Mouse (Mus musculus): ENCODE measurements around the gene Tmem132c. TPM values are rescaled to one million over a fixed set of nuclear protein-coding genes. Genes with fewer than 3 reads are reported as not detected.

The Tmem132c gene
- polyA plus RNA-seq, 1 experiment: not detected

GRCm38 (mm10) chr5:127405391-127406000 is 163.9 kb downstream of the Tmem132c start:
- Histone ChIP-seq H3K4me1 (ENCODE audit: control insufficient read depth, insufficient read depth, low read length) (peaks cover 5% of the 10 kb centered on the region; the same call in 1 of the 2 replicates), H3K27ac (ENCODE audit: insufficient read depth, low read depth, low read length) (no peak overlapping the region), H3K4me3 (ENCODE audit: insufficient read depth, low read depth, low read length) (no peak overlapping the region)
- WGBS: 37% methylated on average over 18 of the region's 18 CpGs
- TF ChIP-seq POLR2A (IDR thresholded peaks at IDR 0.05; ENCODE audit: insufficient read depth, low read depth, low read length) (no peak), CTCF (IDR thresholded peaks at IDR 0.05; ENCODE audit: insufficient read depth, low read depth, low read length) (no peak)

DNA sequence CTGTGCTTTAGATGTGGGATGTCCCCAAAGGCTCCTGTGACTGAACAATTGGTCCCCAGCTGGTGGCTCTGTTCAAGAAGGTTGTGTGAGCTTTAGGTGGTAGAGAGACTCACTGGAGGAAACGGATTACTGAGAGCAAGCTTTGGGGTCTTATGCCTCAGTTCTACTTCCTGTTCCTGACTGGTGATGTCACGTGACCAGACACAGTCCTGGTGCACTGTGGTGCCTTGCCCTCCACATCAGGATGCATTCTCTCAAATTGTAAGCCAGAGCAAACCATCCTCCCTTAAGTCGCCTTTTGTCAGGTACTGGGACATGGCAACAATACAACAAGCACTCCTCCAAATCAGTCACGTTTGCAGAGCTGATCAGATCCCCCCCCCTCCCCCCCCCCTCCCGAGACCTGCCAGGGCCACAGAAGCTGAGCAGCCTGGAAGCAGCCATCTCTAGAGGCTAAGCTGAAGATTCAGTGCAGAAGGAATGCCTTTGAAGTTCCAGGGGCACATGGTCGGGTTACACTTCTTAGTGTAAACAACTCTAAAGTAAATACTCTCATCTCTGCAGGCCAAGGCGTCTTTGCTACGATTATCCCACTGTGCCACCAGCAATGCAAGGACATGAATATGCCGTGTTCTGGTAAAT is 164.5 kb downstream of the Tmem132c start:
- Histone ChIP-seq H3K4me3 (ENCODE audit: insufficient read depth, low read depth, low read length) (no peak overlapping the region), H3K27ac (ENCODE audit: insufficient read depth, low read depth, low read length) (no peak overlapping the region), H3K4me1 (ENCODE audit: control insufficient read depth, insufficient read depth, low read length) (peaks cover 5% of the 10 kb centered on the region; the same call in 1 of the 2 replicates)
- TF ChIP-seq CTCF (IDR thresholded peaks at IDR 0.05; ENCODE audit: insufficient read depth, low read depth, low read length) (no peak), POLR2A (IDR thresholded peaks at IDR 0.05; ENCODE audit: insufficient read depth, low read depth, low read length) (no peak)
- 67% methylated on average over 9 of the region's 9 CpGs for WGBS

DNA sequence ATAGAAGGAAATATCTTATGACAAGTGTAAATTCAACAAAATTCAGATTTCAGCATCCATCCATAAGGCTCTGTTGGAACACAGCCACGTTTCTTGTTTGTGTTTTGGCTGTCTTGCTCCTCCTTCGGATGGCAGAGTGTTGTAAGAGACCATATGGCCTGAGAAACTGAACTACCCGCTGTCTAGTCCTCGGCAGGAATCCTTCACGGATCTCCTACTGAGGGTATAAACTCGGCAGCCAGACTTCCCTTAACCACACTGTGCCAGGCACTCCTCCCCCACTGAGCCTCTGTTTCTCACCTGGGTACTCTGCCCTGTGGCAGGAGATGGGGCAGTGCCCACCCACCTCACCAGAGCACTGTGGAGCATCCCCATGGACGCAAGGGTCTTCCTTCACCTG is 174.9 kb downstream of the Tmem132c start:
- no peak overlapping the region for H3K27ac ChIP-seq (ENCODE audit: insufficient read depth, low read depth, low read length)
- TF ChIP-seq CTCF (IDR thresholded peaks at IDR 0.05; ENCODE audit: insufficient read depth, low read depth, low read length) (no peak), POLR2A (IDR thresholded peaks at IDR 0.05; ENCODE audit: insufficient read depth, low read depth, low read length) (no peak)
- H3K4me1 ChIP-seq (ENCODE audit: control insufficient read depth, insufficient read depth, low read length): no peaks in the 10 kb centered on the region
- 76% methylated on average over 7 of the region's 7 CpGs for WGBS
- H3K4me3 ChIP-seq (ENCODE audit: insufficient read depth, low read depth, low read length): no peak overlapping the region

DNA sequence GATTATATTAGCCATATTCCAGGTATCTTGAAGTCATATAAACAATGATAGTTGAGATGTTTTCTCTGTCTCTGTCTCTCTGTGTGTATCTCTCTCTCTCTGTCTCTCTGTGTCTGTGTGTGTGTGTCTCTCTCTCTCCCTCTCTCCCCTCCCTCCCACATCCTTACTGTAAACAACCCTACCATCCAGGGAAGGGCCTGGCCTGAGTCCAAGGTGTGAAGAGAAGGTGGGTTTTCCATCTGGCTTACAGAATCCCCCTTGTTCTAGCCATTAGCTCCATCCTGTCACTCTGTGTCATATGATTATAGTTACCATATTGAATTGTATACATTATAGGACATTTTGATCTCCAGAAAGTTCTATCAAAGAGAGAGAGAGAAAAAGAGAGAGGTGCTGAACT is 182.3 kb downstream of the Tmem132c start:
- no peak overlapping the region for H3K27ac ChIP-seq (ENCODE audit: insufficient read depth, low read depth, low read length)
- no peaks in the 10 kb centered on the region for H3K4me1 ChIP-seq (ENCODE audit: control insufficient read depth, insufficient read depth, low read length)
- H3K4me3 ChIP-seq (ENCODE audit: insufficient read depth, low read depth, low read length): no peak overlapping the region
- TF ChIP-seq POLR2A (IDR thresholded peaks at IDR 0.05; ENCODE audit: insufficient read depth, low read depth, low read length) (no peak), CTCF (IDR thresholded peaks at IDR 0.05; ENCODE audit: insufficient read depth, low read depth, low read length) (no peak)

DNA sequence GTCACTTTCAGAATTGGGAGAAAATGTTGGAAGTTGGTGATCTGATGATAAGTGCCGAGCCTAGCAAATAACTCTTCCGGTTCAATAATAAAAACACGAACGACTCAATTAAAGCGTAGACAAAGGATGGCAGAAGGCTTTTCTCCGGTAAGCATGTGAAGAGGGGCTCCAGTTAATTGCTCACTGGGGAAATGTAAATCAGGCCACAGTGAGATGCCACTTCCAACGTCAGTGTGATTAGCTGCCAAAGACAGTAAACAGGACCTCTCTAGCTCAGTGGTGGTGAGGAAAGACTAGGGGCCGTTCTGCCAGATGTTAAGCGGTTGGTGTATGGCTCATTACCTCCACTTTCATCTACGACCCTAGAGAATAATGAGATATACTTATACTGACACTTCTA is 187.5 kb downstream of the Tmem132c start:
- H3K27ac ChIP-seq (ENCODE audit: insufficient read depth, low read depth, low read length): no peak overlapping the region
- WGBS: 46% methylated on average over 10 of the region's 10 CpGs
- no peaks in the 10 kb centered on the region for H3K4me1 ChIP-seq (ENCODE audit: control insufficient read depth, insufficient read depth, low read length)
- TF ChIP-seq POLR2A (IDR thresholded peaks at IDR 0.05; ENCODE audit: insufficient read depth, low read depth, low read length) (no peak), CTCF (IDR thresholded peaks at IDR 0.05; ENCODE audit: insufficient read depth, low read depth, low read length) (no peak)
- H3K4me3 ChIP-seq (ENCODE audit: insufficient read depth, low read depth, low read length): no peak overlapping the region

- 53% methylated on average over 9 of the region's 9 CpGs for WGBS
Observed at GRCm38 (mm10) chr5:127431561-127431960, 190.0 kb downstream of the Tmem132c start.

DNA sequence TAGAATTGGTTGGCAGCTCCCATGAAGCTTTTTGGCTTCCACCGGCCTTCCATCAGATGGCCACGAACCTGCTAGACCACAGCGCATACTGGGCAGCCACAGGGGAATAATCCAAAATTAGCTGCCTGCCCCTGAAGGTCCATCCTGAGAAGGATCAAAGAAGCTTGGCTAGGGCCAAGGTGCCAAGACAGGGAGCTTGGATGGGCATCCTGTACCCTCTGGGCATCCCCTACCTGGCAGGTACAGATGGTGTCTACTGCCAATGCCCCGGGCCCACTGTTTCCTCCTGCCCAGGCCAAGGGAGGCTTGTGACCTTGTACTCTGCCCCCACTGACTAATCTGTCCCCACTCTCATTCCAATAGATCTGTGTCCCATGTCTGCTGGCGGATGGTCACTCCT is 195.2 kb downstream of the Tmem132c start:
- WGBS: 98% methylated on average over 5 of the region's 5 CpGs

More at GRCm38 (mm10) chr5:127431561-127431960, 190.0 kb downstream of the Tmem132c start:
- H3K4me3 ChIP-seq (ENCODE audit: insufficient read depth, low read depth, low read length): no peak overlapping the region
- TF ChIP-seq CTCF (IDR thresholded peaks at IDR 0.05; ENCODE audit: insufficient read depth, low read depth, low read length) (no peak), POLR2A (IDR thresholded peaks at IDR 0.05; ENCODE audit: insufficient read depth, low read depth, low read length) (no peak)
- H3K4me1 ChIP-seq (ENCODE audit: control insufficient read depth, insufficient read depth, low read length): no peaks in the 10 kb centered on the region
- H3K27ac ChIP-seq (ENCODE audit: insufficient read depth, low read depth, low read length): no peak overlapping the region

GRCm38 (mm10) chr5:127438639-127439038 is 197.0 kb downstream of the Tmem132c start:
- WGBS: 96% methylated on average over 4 of the region's 4 CpGs
- no peak overlapping the region for H3K4me3 ChIP-seq (ENCODE audit: insufficient read depth, low read depth, low read length)
- 0 out of 2 replicates have a peak, but pooled peaks have one; percentile 12 for TF ChIP-seq CTCF (IDR thresholded peaks at IDR 0.05; ENCODE audit: insufficient read depth, low read depth, low read length)
- no peak for TF ChIP-seq POLR2A (IDR thresholded peaks at IDR 0.05; ENCODE audit: insufficient read depth, low read depth, low read length)

More for the DNA sequence above, 195.2 kb downstream of the Tmem132c start:
- no peak overlapping the region for H3K27ac ChIP-seq (ENCODE audit: insufficient read depth, low read depth, low read length)
- H3K4me1 ChIP-seq (ENCODE audit: control insufficient read depth, insufficient read depth, low read length): no peaks in the 10 kb centered on the region
- TF ChIP-seq POLR2A (IDR thresholded peaks at IDR 0.05; ENCODE audit: insufficient read depth, low read depth, low read length): no peak
- TF ChIP-seq CTCF (IDR thresholded peaks at IDR 0.05; ENCODE audit: insufficient read depth, low read depth, low read length): no peak
- H3K4me3 ChIP-seq (ENCODE audit: insufficient read depth, low read depth, low read length): no peak overlapping the region

GRCm38 (mm10) chr5:127441963-127442362 is 200.4 kb downstream of the Tmem132c start:
- 49% methylated on average over 10 of the region's 10 CpGs for WGBS
- TF ChIP-seq CTCF (IDR thresholded peaks at IDR 0.05; ENCODE audit: insufficient read depth, low read depth, low read length): no peak
- no peak for TF ChIP-seq POLR2A (IDR thresholded peaks at IDR 0.05; ENCODE audit: insufficient read depth, low read depth, low read length)
- no peaks in the 10 kb centered on the region for H3K4me1 ChIP-seq (ENCODE audit: control insufficient read depth, insufficient read depth, low read length)
- H3K27ac ChIP-seq (ENCODE audit: insufficient read depth, low read depth, low read length): no peak overlapping the region
- H3K4me3 ChIP-seq (ENCODE audit: insufficient read depth, low read depth, low read length): no peak overlapping the region

More at GRCm38 (mm10) chr5:127438639-127439038, 197.0 kb downstream of the Tmem132c start:
- Histone ChIP-seq H3K4me1 (ENCODE audit: control insufficient read depth, insufficient read depth, low read length) (no peaks in the 10 kb centered on the region), H3K27ac (ENCODE audit: insufficient read depth, low read depth, low read length) (no peak overlapping the region)

Data from olfactory bulb, adult 2 months (tissue).